Mouse (Mus musculus) C2C12 (cell line): Measurements from ENCODE around the gene Flywch1. TPM values are rescaled to one million over a fixed set of nuclear protein-coding genes. Genes with fewer than 3 reads are reported as not detected.

Experiments used
- H3K27me3 ChIP-seq: one replicate; pipeline ENCODE4 v1.6.1; 2011; ENCODE audit not compliant: control insufficient read depth, insufficient read depth, insufficient read length
- H3K36me3 ChIP-seq: one replicate; pipeline ENCODE4 v1.6.1; 2011; ENCODE audit not compliant: control insufficient read depth, insufficient read depth
- H3K4me3 ChIP-seq: one replicate; pipeline ENCODE4 v1.5.1; 2011; ENCODE audit warnings: mild to moderate bottlenecking, control low read depth; ENCODE audit not compliant: poor library complexity, insufficient read depth, severe bottlenecking
- H3K79me2 ChIP-seq: one replicate; pipeline ENCODE4 v1.6.1; 2011; ENCODE audit not compliant: control insufficient read depth, insufficient read depth
- H3K79me3 ChIP-seq: one replicate; pipeline ENCODE4 v1.6.1; 2011; ENCODE audit warnings: low read depth, control low read depth
- H3ac ChIP-seq: one replicate; pipeline ENCODE3; 2011; ENCODE audit warnings: low read depth; ENCODE audit not compliant: control insufficient read depth, insufficient read length
- CEBPB ChIP-seq: IDR thresholded peaks from one replicate; pipeline ENCODE4 v1.6.1; 2011; ENCODE audit warnings: low read depth, mild to moderate bottlenecking, control low read depth, moderate library complexity
- CTCF ChIP-seq: IDR thresholded peaks from one replicate; pipeline ENCODE4 v1.5.1; 2011; ENCODE audit not compliant: control insufficient read depth, insufficient read depth, insufficient read length
- FOSL1 ChIP-seq: IDR thresholded peaks from one replicate; pipeline ENCODE4 v1.8.0; 2011; ENCODE audit warnings: mild to moderate bottlenecking, low read length; ENCODE audit not compliant: poor library complexity, insufficient read depth, severe bottlenecking
- MAX ChIP-seq: IDR thresholded peaks from one replicate; pipeline ENCODE4 v1.6.1; 2011; ENCODE audit warnings: mild to moderate bottlenecking, control low read depth
- MYOD1 ChIP-seq: IDR thresholded peaks from one replicate; pipeline ENCODE4 v1.6.1; 2011; ENCODE audit warnings: low read depth; ENCODE audit not compliant: control insufficient read depth, insufficient read length
- MYOG ChIP-seq: IDR thresholded peaks from one replicate; pipeline ENCODE4 v1.6.1; 2011; ENCODE audit not compliant: control insufficient read depth, insufficient read length; ENCODE audit errors: extremely low read depth
- USF1 ChIP-seq: IDR thresholded peaks from one replicate; pipeline ENCODE4 v1.6.1; 2011; ENCODE audit warnings: low read depth, mild to moderate bottlenecking, control low read depth, moderate library complexity
- polyA plus RNA-seq: library from polyadenylated mRNA; unstranded; fragments of >200 nt; fragmentation: generic; extraction: Trizol; gene quantifications from one replicate; pipeline ENCODE4 v1.2.1, GENCODE M21; 2012; ENCODE audit warnings: missing spikeins

Flywch1 gene
- polyA plus RNA-seq, 1 experiment: 92.5 TPM

GRCm38 (mm10) chr17:23740136-23740584, 31.2 kb downstream of the Flywch1 start:
- Histone ChIP-seq H3K27me3 (peaks cover 30% of the 10 kb centered on the region), H3K36me3 (no peaks in the 10 kb centered on the region), H3K4me3 (peak overlapping the region; percentile 29), H3K79me2 (no peaks in the 10 kb centered on the region), H3ac (peak overlapping the region; percentile 36), H3K79me3 (no peaks in the 10 kb centered on the region)
- TF ChIP-seq MYOG (no peak), CEBPB (no peak), FOSL1 (no peak), MAX (no peak)

- Histone ChIP-seq H3K27me3 (peaks cover 23% of the 10 kb centered on the region), H3K79me2 (no peaks in the 10 kb centered on the region), H3K4me3 (peak overlapping the region; percentile 29), H3K79me3 (no peaks in the 10 kb centered on the region), H3K36me3 (no peaks in the 10 kb centered on the region), H3ac (peak overlapping the region; percentile 36)
- TF ChIP-seq MYOG: no peak
- no peak for TF ChIP-seq MAX
- TF ChIP-seq CEBPB: no peak
- no peak for TF ChIP-seq FOSL1
- no peak for TF ChIP-seq MYOD1
- TF ChIP-seq CTCF: no peak
- no peak for TF ChIP-seq USF1
Measured at GRCm38 (mm10) chr17:23739202-23740135, 31.9 kb downstream of the Flywch1 start.

GRCm38 (mm10) chr17:23738836-23739201, 32.6 kb downstream of the Flywch1 start:
- TF ChIP-seq FOSL1 (no peak), MYOG (no peak), MAX (no peak), USF1 (no peak), CTCF (no peak), MYOD1 (no peak)
- Histone ChIP-seq H3K4me3 (no peak overlapping the region), H3K79me3 (no peaks in the 10 kb centered on the region), H3K36me3 (no peaks in the 10 kb centered on the region), H3K27me3 (peaks cover 22% of the 10 kb centered on the region), H3K79me2 (no peaks in the 10 kb centered on the region), H3ac (no peak overlapping the region)

GRCm38 (mm10) chr17:23737493-23738445, 33.6 kb downstream of the Flywch1 start:
- Histone ChIP-seq H3K79me3 (no peaks in the 10 kb centered on the region), H3ac (no peak overlapping the region), H3K27me3 (peaks cover 12% of the 10 kb centered on the region), H3K79me2 (no peaks in the 10 kb centered on the region), H3K36me3 (no peaks in the 10 kb centered on the region), H3K4me3 (no peak overlapping the region)
- TF ChIP-seq MYOD1 (no peak), CEBPB (no peak), USF1 (no peak), MYOG (no peak), FOSL1 (no peak), MAX (no peak), CTCF (peak; percentile 39)

- Histone ChIP-seq H3K27me3 (no peaks in the 10 kb centered on the region), H3K36me3 (no peaks in the 10 kb centered on the region)
Measured at GRCm38 (mm10) chr17:23734341-23734740, 37.1 kb downstream of the Flywch1 start.

GRCm38 (mm10) chr17:23730441-23730840, 41.0 kb downstream of the Flywch1 start:
- no peaks in the 10 kb centered on the region for H3K36me3 ChIP-seq
- TF ChIP-seq USF1 (no peak), MAX (no peak), CTCF (no peak), CEBPB (no peak), MYOG (no peak), MYOD1 (no peak), FOSL1 (no peak)
- no peak overlapping the region for H3ac ChIP-seq
- H3K79me3 ChIP-seq: peaks cover 7% of the 10 kb centered on the region
- H3K79me2 ChIP-seq: peaks cover 13% of the 10 kb centered on the region
- no peak overlapping the region for H3K4me3 ChIP-seq
- H3K27me3 ChIP-seq: no peaks in the 10 kb centered on the region

More at GRCm38 (mm10) chr17:23734341-23734740, 37.1 kb downstream of the Flywch1 start:
- TF ChIP-seq MAX: no peak
- no peak for TF ChIP-seq USF1
- Histone ChIP-seq H3K79me3 (no peaks in the 10 kb centered on the region), H3ac (no peak overlapping the region), H3K79me2 (no peaks in the 10 kb centered on the region), H3K4me3 (no peak overlapping the region)
